Mouse (Mus musculus) heart, embryonic 15.5 days (tissue): Measurements from ENCODE around the gene Cebpe. TPM values are rescaled to one million over a fixed set of nuclear protein-coding genes. Genes with fewer than 3 reads are reported as not detected.
A peak's percentile ranks its signal among the peaks of the same experiment; 100 is the strongest.

Experiments used
- ATAC-seq: fragments of 200-750 bp; cut with Nextera tagmentation; replicated peaks from 2 replicates; pipeline ENCODE4 v1.8.0; 2017; ENCODE audit warnings: low read depth, moderate TSS enrichment; ENCODE audit not compliant: insufficient number of reproducible peaks, insufficient read depth, low FRiP score
- H3K27ac ChIP-seq: fragments of 300-500 bp; sonication (generic); 2 replicates; pipeline ENCODE4 v1.5.1; 2015; ENCODE audit warnings: mild to moderate bottlenecking, inconsistent platforms
- H3K27me3 ChIP-seq: fragments of 300-500 bp; sonication (generic); 2 replicates; pipeline ENCODE4 v1.6.1; 2015; ENCODE audit warnings: inconsistent platforms
- H3K36me3 ChIP-seq: fragments of 300-500 bp; sonication (generic); 2 replicates; pipeline ENCODE4 v1.6.1; 2015; ENCODE audit warnings: mild to moderate bottlenecking, inconsistent platforms
- H3K4me1 ChIP-seq: fragments of 300-500 bp; sonication (generic); replicated peaks from 2 replicates; pipeline ENCODE4 v1.6.1; 2015; ENCODE audit warnings: inconsistent platforms
- H3K4me2 ChIP-seq: fragments of 300-500 bp; sonication (generic); 2 replicates; pipeline ENCODE4 v1.6.1; 2015; ENCODE audit warnings: inconsistent platforms, mild to moderate bottlenecking, moderate library complexity
- H3K4me3 ChIP-seq: fragments of 300-500 bp; sonication (generic); 2 replicates; pipeline ENCODE4 v1.5.1; 2015; ENCODE audit warnings: mild to moderate bottlenecking, inconsistent platforms
- H3K9ac ChIP-seq: fragments of 300-500 bp; sonication (generic); 2 replicates; pipeline ENCODE4 v1.6.1; 2015; ENCODE audit warnings: mild to moderate bottlenecking, inconsistent platforms
- H3K9me3 ChIP-seq: fragments of 300-500 bp; sonication (generic); replicated peaks from 2 replicates; pipeline ENCODE4 v1.6.1; 2016; ENCODE audit warnings: inconsistent platforms
- WGBS: fragments of 180-500 bp; shearing (Covaris S2); methylation state at CpG from one replicate; pipeline ENCODE4 v1.1.7; 2015; ENCODE audit warnings: mixed read lengths; 5-methylcytosine and 5-hydroxymethylcytosine counted together
- polyA plus RNA-seq: library from polyadenylated mRNA; unstranded; fragments of >200 nt; fragmentation: Nextera tagmentation; extraction: Ambion mirVana; gene quantifications from 2 replicates; pipeline ENCODE4 v1.2.1, GENCODE M21; 2015

Gene Cebpe
- polyA plus RNA-seq: 0.10 and 0.11 TPM in 2 replicates

- no peak within 1 kb of the TSS for H3K9ac ChIP-seq
Measured at GRCm38 (mm10) chr14:54712074-54712473, at the start of gene Cebpe. Gene Cebpe (minus strand): TSS chr14:54712174.

GRCm38 (mm10) chr14:54756382-54756781, 44.4 kb upstream of the Cebpe start:
- Histone ChIP-seq H3K27me3 (no peaks in the 10 kb centered on the region), H3K27ac (no peak overlapping the region), H3K36me3 (no peaks in the 10 kb centered on the region), H3K4me2 (no peak overlapping the region), H3K4me3 (no peak overlapping the region), H3K4me1 (0 out of 2 replicates have a peak, but pooled peaks cover 4% of the 10 kb centered on the region), H3K9me3 (no peaks in the 10 kb centered on the region), H3K9ac (no peak overlapping the region)
- WGBS: 62% methylated on average over 6 of the region's 6 CpGs
- no peak for ATAC-seq

More at GRCm38 (mm10) chr14:54712074-54712473, at the start of gene Cebpe:
- Histone ChIP-seq H3K4me2 (no peak within 1 kb of the TSS), H3K27me3 (no peaks in the 10 kb centered on the region), H3K36me3 (no peaks in the 10 kb centered on the region), H3K27ac (no peak within 1 kb of the TSS), H3K9me3 (no peaks in the 10 kb centered on the region), H3K4me3 (no peak within 1 kb of the TSS), H3K4me1 (peaks cover 23% of the 10 kb centered on the region)
- no peak for ATAC-seq
- 85% methylated on average over 7 of the region's 7 CpGs for WGBS

- H3K27ac ChIP-seq: no peak overlapping the region
- 39% methylated on average over 6 of the region's 6 CpGs for WGBS
- H3K27me3 ChIP-seq: no peaks in the 10 kb centered on the region
- H3K4me3 ChIP-seq: no peak overlapping the region
- 0 out of 2 replicates have a peak, but pooled peaks cover 4% of the 10 kb centered on the region for H3K4me1 ChIP-seq
- H3K9ac ChIP-seq: no peak overlapping the region
- no peaks in the 10 kb centered on the region for H3K9me3 ChIP-seq
- ATAC-seq: no peak
- no peaks in the 10 kb centered on the region for H3K36me3 ChIP-seq
- H3K4me2 ChIP-seq: no peak overlapping the region
Measured at GRCm38 (mm10) chr14:54754602-54755018, 42.6 kb upstream of the Cebpe start.

- Histone ChIP-seq H3K27me3 (no peaks in the 10 kb centered on the region), H3K9ac (no peak overlapping the region), H3K9me3 (no peaks in the 10 kb centered on the region), H3K4me3 (no peak overlapping the region), H3K36me3 (no peaks in the 10 kb centered on the region), H3K4me2 (no peak overlapping the region), H3K27ac (no peak overlapping the region), H3K4me1 (0 out of 2 replicates have a peak, but pooled peaks cover 4% of the 10 kb centered on the region)
- ATAC-seq: no peak
- WGBS: 73% methylated on average over 14 of the region's 14 CpGs
Measured at GRCm38 (mm10) chr14:54753986-54754601, 42.1 kb upstream of the Cebpe start.

- Histone ChIP-seq H3K9me3 (no peaks in the 10 kb centered on the region), H3K36me3 (no peaks in the 10 kb centered on the region), H3K4me1 (0 out of 2 replicates have a peak, but pooled peaks cover 6% of the 10 kb centered on the region), H3K27ac (no peak overlapping the region), H3K4me2 (no peak overlapping the region), H3K4me3 (no peak overlapping the region), H3K9ac (no peak overlapping the region), H3K27me3 (no peaks in the 10 kb centered on the region)
- no peak for ATAC-seq
- WGBS: 66% methylated on average over 6 of the region's 6 CpGs
Measured at GRCm38 (mm10) chr14:54752938-54753337, 41.0 kb upstream of the Cebpe start.

- Histone ChIP-seq H3K4me3 (no peak overlapping the region), H3K27ac (no peak overlapping the region), H3K36me3 (no peaks in the 10 kb centered on the region), H3K9me3 (no peaks in the 10 kb centered on the region), H3K27me3 (no peaks in the 10 kb centered on the region), H3K4me2 (no peak overlapping the region), H3K9ac (no peak overlapping the region), H3K4me1 (0 out of 2 replicates have a peak, but pooled peaks cover 6% of the 10 kb centered on the region)
- 81% methylated on average over 1 of the region's 1 CpGs for WGBS
- no peak for ATAC-seq
Measured at GRCm38 (mm10) chr14:54751768-54752167, 39.8 kb upstream of the Cebpe start.

- no peaks in the 10 kb centered on the region for H3K27me3 ChIP-seq
- H3K4me1 ChIP-seq: peaks cover 12% of the 10 kb centered on the region
- WGBS: 64% methylated on average over 4 of the region's 4 CpGs
- H3K4me2 ChIP-seq: no peak overlapping the region
- H3K9me3 ChIP-seq: no peaks in the 10 kb centered on the region
- ATAC-seq: no peak
- no peaks in the 10 kb centered on the region for H3K36me3 ChIP-seq
- H3K27ac ChIP-seq: no peak overlapping the region
- H3K4me3 ChIP-seq: no peak overlapping the region
- no peak overlapping the region for H3K9ac ChIP-seq
Measured at GRCm38 (mm10) chr14:54749238-54749637, 37.3 kb upstream of the Cebpe start.

- whole genome bisulfite sequencing: 75% methylated on average over 16 of the region's 16 CpGs
- ATAC-seq: 0 out of 2 replicates have a peak, but pooled peaks have one; percentile 45
Measured at GRCm38 (mm10) chr14:54747942-54748917, 36.3 kb upstream of the Cebpe start.

GRCm38 (mm10) chr14:54746038-54746437, 34.1 kb upstream of the Cebpe start:
- Histone ChIP-seq H3K27ac (no peak overlapping the region), H3K4me2 (no peak overlapping the region), H3K4me1 (peaks cover 20% of the 10 kb centered on the region), H3K4me3 (no peak overlapping the region), H3K9me3 (no peaks in the 10 kb centered on the region), H3K9ac (no peak overlapping the region), H3K36me3 (no peaks in the 10 kb centered on the region), H3K27me3 (no peaks in the 10 kb centered on the region)
- no peak for ATAC-seq
- 51% methylated on average over 9 of the region's 9 CpGs for WGBS

More at GRCm38 (mm10) chr14:54747942-54748917, 36.3 kb upstream of the Cebpe start:
- Histone ChIP-seq H3K9me3 (no peaks in the 10 kb centered on the region), H3K4me3 (no peak overlapping the region), H3K27me3 (no peaks in the 10 kb centered on the region), H3K4me2 (no peak overlapping the region), H3K36me3 (no peaks in the 10 kb centered on the region), H3K27ac (no peak overlapping the region), H3K4me1 (peaks cover 13% of the 10 kb centered on the region), H3K9ac (no peak overlapping the region)

- Histone ChIP-seq H3K9me3 (no peaks in the 10 kb centered on the region), H3K4me2 (no peak overlapping the region), H3K36me3 (no peaks in the 10 kb centered on the region), H3K4me1 (peaks cover 20% of the 10 kb centered on the region), H3K4me3 (no peak overlapping the region), H3K9ac (no peak overlapping the region), H3K27me3 (no peaks in the 10 kb centered on the region), H3K27ac (no peak overlapping the region)
- 0 out of 2 replicates have a peak, but pooled peaks have one; percentile 24 for ATAC-seq
- WGBS: 35% methylated on average over 8 of the region's 8 CpGs
Measured at GRCm38 (mm10) chr14:54744473-54744872, 32.5 kb upstream of the Cebpe start.

- Histone ChIP-seq H3K9ac (no peak overlapping the region), H3K27me3 (no peaks in the 10 kb centered on the region), H3K36me3 (no peaks in the 10 kb centered on the region), H3K4me3 (no peak overlapping the region), H3K9me3 (no peaks in the 10 kb centered on the region), H3K27ac (no peak overlapping the region), H3K4me1 (peaks cover 18% of the 10 kb centered on the region), H3K4me2 (no peak overlapping the region)
- 72% methylated on average over 2 of the region's 2 CpGs for WGBS
- ATAC-seq: no peak
Measured at GRCm38 (mm10) chr14:54742375-54742774, 30.4 kb upstream of the Cebpe start.
